Mouse (Mus musculus): Measurements from ENCODE around the gene Akap13.

Gene Akap13

GRCm38 (mm10) chr7:75455223-75456151 lies at the start of gene Akap13:
Gene Akap13 (plus strand): TSS chr7:75455534.
- peak; percentile 96 for DNase-seq (ENCODE audit: low spot score)

- DNase-seq (ENCODE audit: low spot score), result no peak
Measured at GRCm38 (mm10) chr7:75410641-75411040, 44.7 kb upstream of the Akap13 start.

GRCm38 (mm10) chr7:75411226-75411625 lies 44.1 kb upstream of the Akap13 start:
- no peak for DNase-seq (ENCODE audit: low spot score)

DNA sequence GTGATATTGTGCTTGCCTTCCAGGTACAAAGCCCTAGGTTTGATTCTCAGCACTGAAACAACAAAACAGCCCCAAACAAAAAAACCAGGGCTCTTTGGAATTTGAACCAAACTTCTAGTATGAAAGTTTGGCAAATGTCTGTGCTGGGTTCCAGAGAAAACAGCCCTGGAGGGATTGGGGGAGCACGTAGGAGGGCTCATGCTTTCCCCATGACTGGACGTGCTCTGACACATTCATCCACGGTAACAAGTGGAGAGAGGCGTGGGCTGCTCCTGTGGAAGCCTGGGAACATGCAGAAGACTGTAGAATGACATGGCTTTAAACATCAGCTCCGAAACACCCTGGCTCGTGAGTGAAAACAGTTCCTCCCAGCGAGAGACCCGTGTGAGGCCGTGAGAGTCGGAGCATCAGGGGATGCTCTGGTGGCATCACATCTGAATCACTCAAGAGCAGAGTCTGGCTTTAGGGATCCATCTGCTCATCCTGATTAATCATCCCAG lies 43.3 kb upstream of the Akap13 start:
- no peak for DNase-seq (ENCODE audit: low spot score)

GRCm38 (mm10) chr7:75412568-75412967 lies 42.8 kb upstream of the Akap13 start:
- no peak for DNase-seq (ENCODE audit: low spot score)

DNA sequence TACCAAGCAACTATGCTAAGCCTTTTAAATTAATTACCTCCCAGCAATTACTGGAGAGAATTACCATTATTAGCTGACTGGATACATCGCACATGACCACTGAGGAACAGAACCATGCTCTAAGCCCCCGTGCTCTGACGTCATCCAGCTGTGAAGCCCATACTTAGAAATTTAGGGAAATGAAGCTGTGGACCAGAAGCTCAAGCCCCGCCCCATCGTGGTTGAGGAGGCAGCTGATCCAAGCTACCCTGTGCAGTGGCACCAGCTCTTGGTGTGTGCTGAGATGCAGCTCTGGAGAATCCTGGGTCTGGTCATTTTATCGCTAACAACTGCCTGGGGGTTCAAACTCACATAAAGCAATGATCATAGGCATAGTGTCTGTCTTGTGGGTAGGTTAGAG lies 41.4 kb upstream of the Akap13 start:
- DNase-seq (ENCODE audit: low spot score), result no peak

GRCm38 (mm10) chr7:75414316-75414715 lies 41.0 kb upstream of the Akap13 start:
- DNase-seq (ENCODE audit: low spot score), result no peak

- no peak for DNase-seq (ENCODE audit: low spot score)
Measured at GRCm38 (mm10) chr7:75415166-75415881, 40.0 kb upstream of the Akap13 start.

DNA sequence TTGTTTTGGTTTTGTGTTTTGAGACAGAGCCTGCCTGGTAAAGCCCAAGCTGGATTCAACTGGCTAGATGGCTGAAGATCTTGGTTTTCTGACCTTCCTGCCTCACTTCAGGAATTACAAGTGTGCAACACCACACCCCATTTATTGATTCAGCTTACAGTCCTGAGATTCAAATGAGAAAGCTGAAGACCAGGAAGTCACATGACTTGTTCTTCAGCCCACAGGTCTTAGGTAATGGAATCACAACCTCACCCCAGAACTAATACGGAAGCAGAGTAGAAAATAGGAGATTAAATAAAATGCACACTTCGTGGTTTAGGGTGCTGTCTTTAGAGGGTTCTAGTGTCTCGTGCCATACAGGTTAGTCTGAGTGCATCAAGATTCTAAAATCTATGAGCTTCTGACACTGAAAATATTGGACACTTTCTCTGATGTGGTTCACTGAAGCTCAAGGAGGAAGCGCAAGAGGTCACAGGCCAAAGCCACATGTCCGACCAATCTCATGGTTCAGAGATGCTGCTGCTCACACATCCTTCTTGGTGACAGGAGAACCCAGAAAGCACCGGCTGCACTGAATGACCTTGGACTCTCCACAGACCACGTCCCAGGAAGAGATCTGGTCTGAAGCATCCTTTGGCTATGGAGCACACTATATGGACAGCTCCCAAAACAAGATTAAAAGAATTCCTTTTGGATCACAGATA lies 39.3 kb upstream of the Akap13 start:
- no peak for DNase-seq (ENCODE audit: low spot score)

- DNase-seq (ENCODE audit: low spot score), result no peak
Measured at GRCm38 (mm10) chr7:75420927-75421326, 34.4 kb upstream of the Akap13 start.

- no peak for DNase-seq (ENCODE audit: low spot score)
Measured at GRCm38 (mm10) chr7:75424121-75424520, 31.2 kb upstream of the Akap13 start.

DNA sequence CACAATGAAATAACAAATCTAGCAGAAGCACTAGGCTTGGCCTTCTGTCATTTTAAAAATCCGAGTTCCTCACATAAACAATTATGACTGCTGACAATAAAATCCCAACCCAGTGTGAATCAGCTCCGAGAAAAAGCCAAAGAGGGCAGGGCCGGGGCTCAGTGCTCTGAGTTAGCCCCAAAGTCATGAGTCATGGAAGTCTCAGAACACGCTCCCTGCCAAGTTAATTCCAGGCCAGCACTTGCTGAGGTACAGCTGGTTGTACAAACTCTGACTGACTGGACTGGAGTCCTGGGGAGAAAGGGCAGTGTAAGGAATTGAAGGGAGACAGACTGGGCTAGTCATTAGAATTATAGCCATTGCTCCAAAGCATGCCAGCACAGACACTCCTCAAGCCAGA lies 28.0 kb upstream of the Akap13 start:
- DNase-seq (ENCODE audit: low spot score), result peak; percentile 38

DNA sequence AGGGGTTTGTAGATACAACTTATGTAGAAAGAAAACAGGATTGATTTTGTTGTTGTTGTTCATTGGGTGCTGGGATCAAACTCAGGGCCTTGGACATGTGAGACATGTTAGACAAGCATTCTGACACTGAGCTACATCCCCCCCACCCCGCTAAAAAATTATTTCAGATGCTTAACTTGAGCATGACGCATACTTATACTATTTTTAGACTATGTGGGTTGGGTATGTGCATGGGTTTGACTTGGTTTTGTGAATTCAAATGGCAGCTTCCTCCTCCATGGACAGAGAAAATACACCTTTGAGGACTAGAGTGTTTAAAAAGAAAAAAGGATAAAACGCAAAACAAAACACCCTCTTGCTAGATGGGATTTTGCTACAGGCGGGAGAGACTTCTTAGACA lies 26.4 kb upstream of the Akap13 start:
- DNase-seq (ENCODE audit: low spot score), result no peak

DNA sequence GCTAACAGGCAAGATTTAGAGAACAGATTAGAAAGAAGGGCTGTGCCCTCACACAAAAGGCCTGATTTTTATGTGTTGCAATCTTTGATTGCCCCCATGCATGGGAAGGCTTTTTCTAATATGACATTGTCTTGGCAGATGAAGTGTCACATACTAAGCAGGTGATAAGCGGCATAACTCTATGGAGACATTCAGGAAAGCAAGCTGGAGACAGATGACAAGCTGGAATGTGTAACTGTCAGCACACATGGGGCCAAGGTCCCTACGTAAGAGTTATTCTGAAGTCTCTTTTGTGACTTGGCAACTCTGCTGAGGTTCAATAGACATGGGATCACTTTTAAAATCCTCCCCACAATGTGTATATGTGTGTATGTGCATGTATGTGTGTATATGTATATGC lies 24.8 kb upstream of the Akap13 start:
- DNase-seq (ENCODE audit: low spot score), result no peak

GRCm38 (mm10) chr7:75431043-75431442 lies 24.3 kb upstream of the Akap13 start:
- DNase-seq (ENCODE audit: low spot score), result no peak

DNA sequence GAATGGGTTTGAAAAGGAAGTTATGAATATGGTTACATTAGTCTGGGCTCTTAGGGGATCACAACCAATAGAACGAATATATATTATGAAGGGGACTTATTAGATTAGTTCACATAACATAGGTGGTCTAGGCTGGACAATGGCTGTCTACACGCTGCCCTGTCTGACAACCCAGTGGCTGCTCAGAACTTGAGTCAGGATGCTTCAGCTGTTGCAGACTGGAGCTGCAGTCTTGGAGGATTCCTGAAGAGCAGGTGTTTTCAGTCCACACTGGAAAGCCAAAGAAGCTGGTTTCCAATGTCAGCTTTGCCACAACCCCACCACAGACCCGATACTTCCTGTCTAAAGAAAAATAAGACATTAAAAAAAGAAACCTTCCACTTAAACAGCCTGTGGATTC lies 23.3 kb upstream of the Akap13 start:
- DNase-seq (ENCODE audit: low spot score), result no peak

GRCm38 (mm10) chr7:75436413-75437174 lies 18.7 kb upstream of the Akap13 start:
- no peak for DNase-seq (ENCODE audit: low spot score)

DNA sequence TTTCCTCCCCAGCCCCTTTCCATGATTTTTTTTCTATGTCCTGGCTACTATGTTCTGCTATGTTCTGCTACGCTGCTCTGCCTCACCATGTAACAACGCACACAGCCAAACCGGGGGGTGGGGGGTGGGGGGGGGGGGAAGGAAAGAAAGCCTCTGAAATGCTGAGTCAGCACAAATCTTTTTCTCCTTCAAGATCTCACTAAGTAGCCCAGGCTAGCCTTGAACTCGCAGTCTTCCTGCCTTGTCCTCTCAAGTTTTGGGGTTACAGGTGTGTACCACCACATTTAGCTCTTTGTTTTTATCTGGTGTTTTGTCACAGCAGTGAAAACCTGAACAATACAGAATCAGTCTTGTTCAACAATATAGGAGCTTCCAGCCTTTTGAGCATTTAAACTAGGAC lies 15.8 kb upstream of the Akap13 start:
- no peak for DNase-seq (ENCODE audit: low spot score)

DNA sequence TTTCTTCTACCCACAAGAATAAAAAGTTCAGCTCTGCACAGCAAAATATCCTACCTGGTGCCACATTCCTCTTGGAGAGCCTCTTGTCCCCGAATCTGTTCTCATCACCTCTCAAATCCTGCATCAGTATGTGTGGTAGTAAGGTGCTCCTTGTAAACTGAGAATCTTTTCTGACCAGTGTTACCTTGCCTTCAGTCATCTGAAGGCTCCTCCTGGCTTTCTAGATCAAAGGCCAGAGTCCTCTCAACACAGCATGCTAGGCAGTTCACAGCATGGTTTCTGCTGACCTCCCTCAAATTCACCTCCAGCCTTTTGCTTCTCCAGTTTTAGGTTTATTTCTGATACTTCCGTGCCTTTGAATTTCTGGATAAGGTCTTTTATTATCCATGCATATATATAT lies 15.1 kb upstream of the Akap13 start:
- DNase-seq (ENCODE audit: low spot score), result no peak

- no peak for DNase-seq (ENCODE audit: low spot score)
Measured at GRCm38 (mm10) chr7:75441947-75442346, 13.4 kb upstream of the Akap13 start.

GRCm38 (mm10) chr7:75456152-75456888 lies 986 bp downstream of the Akap13 start:
- DNase-seq (ENCODE audit: low spot score), result no peak

All from testis, postnatal 14 days (tissue).